Mouse (Mus musculus): ENCODE measurements around the gene Hadha. TPM values are rescaled to one million over a fixed set of nuclear protein-coding genes. Genes with fewer than 3 reads are reported as not detected.
A peak's percentile ranks its signal among the peaks of the same experiment; 100 is the strongest.

Gene Hadha
- polyA plus RNA-seq, 1 experiment from 2014 or later = 101 TPM

DNA sequence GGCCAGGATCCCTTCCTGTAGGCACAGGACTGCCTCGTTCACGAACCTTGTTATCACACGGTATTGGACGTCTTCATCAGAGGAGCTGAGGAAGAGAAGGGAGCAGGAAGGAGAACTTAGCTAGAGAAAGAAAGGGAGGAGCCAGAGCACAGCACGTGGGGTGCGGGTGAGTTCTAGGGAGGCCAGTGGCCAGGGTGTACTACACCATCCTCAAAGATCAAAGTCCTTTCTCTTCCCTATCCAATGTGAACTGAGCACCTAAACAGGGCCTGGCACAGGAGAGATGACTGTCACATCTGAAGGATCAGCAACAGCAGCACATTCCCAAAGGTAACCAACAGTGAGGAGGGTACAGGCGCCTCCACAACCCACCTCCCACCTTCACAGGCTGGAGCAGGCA, 34.9 kb downstream of the Hadha start:
- WGBS = 83% methylated on average over 7 of the region's 7 CpGs
- no peaks in the 10 kb centered on the region for H3K9me3 ChIP-seq
- H3K27ac ChIP-seq (replicated peaks) = no peak overlapping the region
- no peak for ATAC-seq (ENCODE audit: low FRiP score, low read depth)
- H3K9ac ChIP-seq (replicated peaks) = no peak overlapping the region
- peaks cover 15% of the 10 kb centered on the region for H3K27me3 ChIP-seq
- H3K4me3 ChIP-seq = no peak overlapping the region
- H3K36me3 ChIP-seq = peaks cover 96% of the 10 kb centered on the region
- no peaks in the 10 kb centered on the region for H3K4me1 ChIP-seq
- no peak overlapping the region for H3K4me2 ChIP-seq (replicated peaks)

DNA sequence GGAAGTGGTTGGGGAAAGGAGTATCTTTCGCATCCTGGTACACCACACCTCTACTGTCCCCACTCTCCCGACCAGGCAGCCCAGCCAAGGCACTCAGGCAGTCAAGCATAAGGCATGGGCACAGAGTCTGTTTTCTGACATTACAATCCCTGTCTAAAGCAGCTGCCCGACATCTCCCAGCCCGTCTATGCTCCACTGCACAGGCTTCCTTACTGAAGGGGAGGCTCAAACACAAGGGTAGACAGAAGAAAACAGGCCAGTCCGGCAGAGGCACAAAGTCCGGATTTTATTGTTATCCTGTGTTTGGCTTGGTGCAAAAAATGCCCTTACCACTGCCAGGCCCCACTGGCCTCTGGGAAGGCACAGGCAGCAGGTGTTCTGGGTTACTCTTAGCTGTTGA, 35.8 kb downstream of the Hadha start:
- Histone ChIP-seq H3K4me3 (no peak overlapping the region), H3K4me2 (replicated peaks) (no peak overlapping the region), H3K27ac (replicated peaks) (no peak overlapping the region), H3K36me3 (peaks cover 87% of the 10 kb centered on the region), H3K4me1 (peaks cover 6% of the 10 kb centered on the region), H3K27me3 (peaks cover 24% of the 10 kb centered on the region), H3K9me3 (no peaks in the 10 kb centered on the region), H3K9ac (replicated peaks) (no peak overlapping the region)
- no peak for ATAC-seq (ENCODE audit: low FRiP score, low read depth)
- WGBS = 74% methylated on average over 6 of the region's 6 CpGs

GRCm38 (mm10) chr5:30118018-30118417, 36.9 kb downstream of the Hadha start:
- 79% methylated on average over 1 of the region's 1 CpGs for WGBS
- no peak for ATAC-seq (ENCODE audit: low FRiP score, low read depth)
- Histone ChIP-seq H3K4me1 (peaks cover 16% of the 10 kb centered on the region), H3K4me2 (replicated peaks) (no peak overlapping the region), H3K4me3 (no peak overlapping the region), H3K9me3 (no peaks in the 10 kb centered on the region), H3K27me3 (peaks cover 36% of the 10 kb centered on the region), H3K27ac (replicated peaks) (no peak overlapping the region), H3K36me3 (peaks cover 83% of the 10 kb centered on the region), H3K9ac (replicated peaks) (no peak overlapping the region)

GRCm38 (mm10) chr5:30115718-30116117, 39.2 kb downstream of the Hadha start:
- no peak overlapping the region for H3K27ac ChIP-seq (replicated peaks)
- no peak overlapping the region for H3K4me2 ChIP-seq (replicated peaks)
- no peak overlapping the region for H3K4me3 ChIP-seq
- no peak overlapping the region for H3K9ac ChIP-seq (replicated peaks)
- 50% methylated on average over 10 of the region's 10 CpGs for WGBS
- peaks cover 51% of the 10 kb centered on the region for H3K27me3 ChIP-seq
- no peak for ATAC-seq (ENCODE audit: low FRiP score, low read depth)
- H3K9me3 ChIP-seq = no peaks in the 10 kb centered on the region
- H3K36me3 ChIP-seq = peaks cover 68% of the 10 kb centered on the region
- H3K4me1 ChIP-seq = peaks cover 27% of the 10 kb centered on the region

- H3K27ac ChIP-seq (replicated peaks) = no peak overlapping the region
- H3K9me3 ChIP-seq = no peaks in the 10 kb centered on the region
- peaks cover 51% of the 10 kb centered on the region for H3K27me3 ChIP-seq
- peaks cover 37% of the 10 kb centered on the region for H3K4me1 ChIP-seq
- H3K9ac ChIP-seq (replicated peaks) = peak overlapping the region; percentile 48; the same call in 1 of the 2 replicates
- H3K36me3 ChIP-seq = peaks cover 58% of the 10 kb centered on the region
- 3% methylated on average over 28 of the region's 28 CpGs for WGBS
- H3K4me2 ChIP-seq (replicated peaks) = peak overlapping the region; percentile 73
- H3K4me3 ChIP-seq = peak overlapping the region; percentile 46
- ATAC-seq (ENCODE audit: low FRiP score, low read depth) = no peak
These were observed 40.2 kb downstream of the Hadha start for GRCm38 (mm10) chr5:30114761-30115140.

GRCm38 (mm10) chr5:30113881-30114760, 40.8 kb downstream of the Hadha start:
- Histone ChIP-seq H3K4me3 (peak overlapping the region; percentile 46), H3K4me1 (peaks cover 43% of the 10 kb centered on the region), H3K4me2 (replicated peaks) (peak overlapping the region; percentile 73), H3K9me3 (no peaks in the 10 kb centered on the region), H3K27me3 (peaks cover 51% of the 10 kb centered on the region), H3K9ac (replicated peaks) (peak overlapping the region; percentile 52), H3K27ac (replicated peaks) (0 out of 2 replicates have a peak overlapping the region, but pooled peaks have one; percentile 30), H3K36me3 (peaks cover 52% of the 10 kb centered on the region)
- ATAC-seq (ENCODE audit: low FRiP score, low read depth) = peak; percentile 63
- 2% methylated on average over 94 of the region's 103 CpGs for WGBS

GRCm38 (mm10) chr5:30112533-30113068, 42.4 kb downstream of the Hadha start:
- no peak overlapping the region for H3K27ac ChIP-seq (replicated peaks)
- H3K36me3 ChIP-seq = peaks cover 38% of the 10 kb centered on the region
- H3K4me1 ChIP-seq = peaks cover 58% of the 10 kb centered on the region
- H3K9ac ChIP-seq (replicated peaks) = no peak overlapping the region
- ATAC-seq (ENCODE audit: low FRiP score, low read depth) = no peak
- H3K4me2 ChIP-seq (replicated peaks) = no peak overlapping the region
- H3K27me3 ChIP-seq = peaks cover 51% of the 10 kb centered on the region
- no peaks in the 10 kb centered on the region for H3K9me3 ChIP-seq
- no peak overlapping the region for H3K4me3 ChIP-seq
- 91% methylated on average over 3 of the region's 3 CpGs for WGBS

DNA sequence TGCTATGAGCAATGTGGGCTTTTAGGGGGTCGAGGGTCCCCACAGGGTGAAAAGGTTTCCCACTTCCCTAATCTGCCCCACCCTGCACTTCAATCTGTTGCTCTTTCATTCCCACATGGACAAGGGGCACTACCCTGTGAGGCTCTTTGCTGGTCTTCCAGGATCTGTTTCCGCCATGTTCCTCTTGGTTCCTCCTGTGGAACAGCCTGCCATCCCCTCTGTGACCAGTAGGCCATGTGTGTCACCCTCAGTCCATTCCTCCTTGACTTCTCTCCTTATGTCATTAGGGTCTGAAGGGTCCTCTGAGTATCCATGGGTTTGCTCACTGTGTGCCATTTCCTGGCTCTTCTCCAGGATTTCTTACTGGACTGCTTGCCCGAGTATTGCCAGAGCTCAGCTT, 43.2 kb downstream of the Hadha start:
- peak overlapping the region; percentile 49 for H3K4me2 ChIP-seq (replicated peaks)
- H3K9ac ChIP-seq (replicated peaks) = 0 out of 2 replicates have a peak overlapping the region, but pooled peaks have one; percentile 41
- H3K36me3 ChIP-seq = peaks cover 29% of the 10 kb centered on the region
- peaks cover 51% of the 10 kb centered on the region for H3K27me3 ChIP-seq
- H3K4me1 ChIP-seq = peaks cover 66% of the 10 kb centered on the region
- H3K9me3 ChIP-seq = no peaks in the 10 kb centered on the region
- peak overlapping the region; percentile 85; the same call in 1 of the 2 replicates for H3K27ac ChIP-seq (replicated peaks)
- no peak overlapping the region for H3K4me3 ChIP-seq
- no peak for ATAC-seq (ENCODE audit: low FRiP score, low read depth)
- WGBS = 63% methylated on average over 3 of the region's 3 CpGs

DNA sequence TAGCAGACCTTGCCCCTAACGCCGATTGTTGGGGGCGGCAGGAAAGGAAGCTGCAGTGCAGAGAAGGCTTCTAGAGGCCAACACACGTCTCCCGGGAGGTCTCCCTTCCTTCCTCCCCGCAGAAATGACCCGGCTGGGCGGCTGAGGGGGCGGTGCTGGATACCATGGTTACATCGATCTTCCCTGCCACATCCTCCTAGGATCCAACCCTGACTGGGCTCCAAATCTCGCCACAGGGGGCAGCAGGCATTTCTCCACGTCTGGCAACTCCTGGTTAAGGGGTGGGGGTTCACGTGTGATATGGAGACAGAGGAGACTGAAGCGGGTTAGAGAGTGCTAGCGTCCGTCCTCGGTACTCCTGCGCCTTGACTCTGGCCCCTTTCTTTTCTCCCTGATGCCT, 43.8 kb downstream of the Hadha start:
- 1% methylated on average over 18 of the region's 18 CpGs for WGBS
- H3K9ac ChIP-seq (replicated peaks) = peak overlapping the region; percentile 41
- H3K4me2 ChIP-seq (replicated peaks) = peak overlapping the region; percentile 49
- H3K36me3 ChIP-seq = peaks cover 23% of the 10 kb centered on the region
- peak; percentile 23 for ATAC-seq (ENCODE audit: low FRiP score, low read depth)
- no peaks in the 10 kb centered on the region for H3K9me3 ChIP-seq
- peaks cover 44% of the 10 kb centered on the region for H3K27me3 ChIP-seq
- H3K4me3 ChIP-seq = peak overlapping the region; percentile 23
- peaks cover 73% of the 10 kb centered on the region for H3K4me1 ChIP-seq
- H3K27ac ChIP-seq (replicated peaks) = peak overlapping the region; percentile 85

DNA sequence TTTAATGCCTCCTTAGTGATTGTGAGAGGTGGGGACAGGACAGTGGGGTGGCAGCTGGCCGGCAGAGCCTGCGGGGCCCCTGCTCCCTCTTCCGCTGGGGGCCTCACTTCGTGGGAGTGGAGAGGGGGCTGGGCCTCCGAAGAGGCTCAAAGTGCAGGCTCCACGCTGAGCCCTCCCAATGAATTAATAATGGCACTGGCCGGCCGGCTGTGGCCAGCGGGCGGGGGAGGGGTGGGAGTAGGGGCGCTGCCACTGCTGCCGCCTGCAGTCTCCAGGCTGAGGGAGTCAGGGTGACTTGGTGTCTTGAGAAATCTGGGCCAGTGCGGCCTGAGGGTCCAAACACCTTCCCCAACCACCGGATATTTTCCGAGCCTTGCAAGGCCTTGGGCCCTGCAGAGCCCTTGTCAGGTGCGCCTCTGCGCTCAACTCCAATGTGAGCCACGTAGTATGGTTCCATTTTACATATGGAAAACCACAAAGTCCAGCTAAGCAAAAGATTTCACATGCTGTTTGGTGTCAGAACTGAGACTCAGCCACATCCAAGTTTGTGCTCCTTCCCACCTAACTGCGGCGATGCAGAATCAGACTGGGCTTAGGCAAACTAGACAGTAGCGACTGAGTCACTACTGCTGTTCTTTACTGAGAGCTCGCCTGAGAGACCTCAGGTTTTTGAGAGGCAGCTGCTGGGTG, 44.4 kb downstream of the Hadha start:
- ATAC-seq (ENCODE audit: low FRiP score, low read depth) = peak; percentile 31
- Histone ChIP-seq H3K4me3 (peak overlapping the region; percentile 23), H3K9ac (replicated peaks) (peak overlapping the region; percentile 41), H3K4me2 (replicated peaks) (peak overlapping the region; percentile 49), H3K27me3 (peaks cover 38% of the 10 kb centered on the region), H3K4me1 (peaks cover 78% of the 10 kb centered on the region), H3K36me3 (peaks cover 17% of the 10 kb centered on the region), H3K9me3 (no peaks in the 10 kb centered on the region), H3K27ac (replicated peaks) (peak overlapping the region; percentile 85)
- 2% methylated on average over 22 of the region's 22 CpGs for WGBS

DNA sequence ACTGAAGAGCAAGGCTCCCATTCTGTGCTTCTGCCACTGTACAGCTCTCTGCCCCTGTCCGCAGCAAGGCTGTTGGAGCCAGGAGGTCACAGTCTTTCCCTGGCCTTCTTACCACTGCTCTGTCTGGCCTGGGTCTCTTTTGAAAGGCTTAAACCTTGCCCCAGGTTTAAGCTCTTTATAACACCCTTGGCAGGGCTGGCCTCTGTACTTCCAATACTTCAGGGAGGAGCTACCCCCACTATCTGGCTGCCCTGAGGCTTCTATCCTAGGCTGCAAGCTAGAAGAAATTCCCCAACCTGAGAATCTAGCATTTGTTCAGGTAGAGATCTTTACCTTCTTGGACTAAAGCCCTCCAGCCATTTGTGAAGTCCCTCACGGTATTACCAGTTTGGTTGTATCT, 45.1 kb downstream of the Hadha start:
- Histone ChIP-seq H3K27ac (replicated peaks) (peak overlapping the region; percentile 85), H3K4me1 (peaks cover 81% of the 10 kb centered on the region), H3K9me3 (no peaks in the 10 kb centered on the region), H3K4me2 (replicated peaks) (peak overlapping the region; percentile 49), H3K27me3 (peaks cover 34% of the 10 kb centered on the region), H3K36me3 (peaks cover 15% of the 10 kb centered on the region), H3K9ac (replicated peaks) (peak overlapping the region; percentile 31; the same call in 1 of the 2 replicates), H3K4me3 (peak overlapping the region; percentile 23; the same call in 1 of the 2 replicates)
- 24% methylated on average over 2 of the region's 2 CpGs for WGBS
- ATAC-seq (ENCODE audit: low FRiP score, low read depth) = no peak

GRCm38 (mm10) chr5:30108233-30108632, 46.7 kb downstream of the Hadha start:
- H3K27ac ChIP-seq (replicated peaks) = peak overlapping the region; percentile 88
- peak overlapping the region; percentile 85; the same call in 1 of the 2 replicates for H3K9ac ChIP-seq (replicated peaks)
- peak overlapping the region; percentile 74; the same call in 1 of the 2 replicates for H3K4me3 ChIP-seq

More at GRCm38 (mm10) chr5:30108233-30108632, 46.7 kb downstream of the Hadha start:
- no peaks in the 10 kb centered on the region for H3K9me3 ChIP-seq
- peak overlapping the region; percentile 71 for H3K4me2 ChIP-seq (replicated peaks)
- H3K4me1 ChIP-seq = peaks cover 73% of the 10 kb centered on the region
- 58% methylated on average over 6 of the region's 6 CpGs for WGBS
- no peak for ATAC-seq (ENCODE audit: low FRiP score, low read depth)
- peaks cover 22% of the 10 kb centered on the region for H3K27me3 ChIP-seq
- peaks cover 10% of the 10 kb centered on the region; the same call in 1 of the 2 replicates for H3K36me3 ChIP-seq

Measured in midbrain, embryonic 12.5 days (tissue).